Mouse (Mus musculus) liver, embryonic 14.5 days (tissue): ENCODE measurements around the gene Acvrl1.

Source experiments
- CTCF ChIP-seq: IDR thresholded peaks from 2 replicates; pipeline ENCODE4 v1.5.1; 2016; ENCODE audit warnings: antibody characterized with exemption, low read depth, control low read depth
- EP300 ChIP-seq: IDR thresholded peaks from 2 replicates; pipeline ENCODE4 v1.6.1; 2016; ENCODE audit warnings: antibody characterized with exemption, low read depth

GRCm38 (mm10) chr15:101184300-101184699, 56.0 kb downstream of the Acvrl1 start:
- TF ChIP-seq CTCF = no peak
- no peak for TF ChIP-seq EP300
